Mouse (Mus musculus): ENCODE data around the gene Ms4a18.
A peak's percentile ranks its signal among the peaks of the same experiment; 100 is the strongest.

The Ms4a18 gene

GRCm38 (mm10) chr19:10983146-10983545, 34.7 kb downstream of the Ms4a18 start:
- peak; percentile 56 for DNase-seq (ENCODE audit: low spot score)

- DNase-seq (ENCODE audit: low spot score): no peak
Observed at GRCm38 (mm10) chr19:10980210-10980609, 37.6 kb downstream of the Ms4a18 start.

GRCm38 (mm10) chr19:10979184-10980168, 38.4 kb downstream of the Ms4a18 start:
- DNase-seq (ENCODE audit: low spot score): peak; percentile 84

GRCm38 (mm10) chr19:10976318-10976717, 41.5 kb downstream of the Ms4a18 start:
- no peak for DNase-seq (ENCODE audit: low spot score)

GRCm38 (mm10) chr19:10975187-10975586, 42.6 kb downstream of the Ms4a18 start:
- DNase-seq (ENCODE audit: low spot score): no peak

- DNase-seq (ENCODE audit: low spot score): no peak
Observed at GRCm38 (mm10) chr19:10974238-10974865, 43.5 kb downstream of the Ms4a18 start, which contains the start of gene Ms4a10. Gene Ms4a10, minus strand, starts transcription at chr19:10974670.

- DNase-seq (ENCODE audit: low spot score): peak; percentile 32
Observed at GRCm38 (mm10) chr19:10973187-10973586, 44.6 kb downstream of the Ms4a18 start.

- DNase-seq (ENCODE audit: low spot score): no peak
Observed at GRCm38 (mm10) chr19:10972660-10973059, 45.2 kb downstream of the Ms4a18 start.

GRCm38 (mm10) chr19:10970457-10970856, 47.4 kb downstream of the Ms4a18 start:
- DNase-seq (ENCODE audit: low spot score): no peak

- DNase-seq (ENCODE audit: low spot score): no peak
Observed at GRCm38 (mm10) chr19:10968578-10968977, 49.3 kb downstream of the Ms4a18 start.

- no peak for DNase-seq (ENCODE audit: low spot score)
Observed at GRCm38 (mm10) chr19:10965721-10966120, 52.1 kb downstream of the Ms4a18 start.

- no peak for DNase-seq (ENCODE audit: low spot score)
Observed at GRCm38 (mm10) chr19:10959978-10960346, 57.9 kb downstream of the Ms4a18 start.

- DNase-seq (ENCODE audit: low spot score): peak; percentile 89
Observed at GRCm38 (mm10) chr19:10959085-10959977, 58.5 kb downstream of the Ms4a18 start.

- DNase-seq (ENCODE audit: low spot score): peak; percentile 51
Observed at GRCm38 (mm10) chr19:10952021-10952939, 65.6 kb downstream of the Ms4a18 start.

GRCm38 (mm10) chr19:10949558-10949957, 68.3 kb downstream of the Ms4a18 start:
- DNase-seq (ENCODE audit: low spot score): no peak

GRCm38 (mm10) chr19:10949112-10949511, 68.7 kb downstream of the Ms4a18 start, which contains the start of gene Ccdc86:
Gene Ccdc86, minus strand, starts transcription at chr19:10949266.
- peak; percentile 99 for DNase-seq (ENCODE audit: low spot score)

- DNase-seq (ENCODE audit: low spot score): no peak
Observed at GRCm38 (mm10) chr19:10948416-10948815, 69.4 kb downstream of the Ms4a18 start.

GRCm38 (mm10) chr19:10947219-10947618, 70.6 kb downstream of the Ms4a18 start:
- DNase-seq (ENCODE audit: low spot score): no peak

Measured in embryo, embryonic 10.5 days (tissue).